Comparison of ENCODE assay signal across 9 mouse cellular contexts in genomic region chr6:136672467-136672866, GRCm38 (mm10). TPM values are rescaled to one million over a fixed set of nuclear protein-coding genes. Genes with fewer than 3 reads are reported as not detected.
DNase-seq lines count a peak whose midpoint lies in the region; TF ChIP-seq lines count a peak whose summit lies in the region.
"Had no signal": no experiment of that assay in that cellular context is flagged by ENCODE, and none has a peak within 500 bp of the region (broad histone marks: within the 10 kb centered on the region; RNA-seq: fewer than 3 reads in every experiment).

No protein-coding gene starts in this region.

- no peaks in the 10 kb centered on the region for H3K27me3 ChIP-seq in kidney, adult 2 months (replicated peaks; ENCODE audit: control insufficient read depth, insufficient read depth, low read length)
- H3K27me3 ChIP-seq: hindbrain, embryonic 15.5 days had no signal

- H3K4me1 ChIP-seq in kidney, adult 2 months (ENCODE audit: control insufficient read depth, insufficient read depth, low read length): no peaks in the 10 kb centered on the region
- peaks cover 3% of the 10 kb centered on the region; the same call in 1 of the 2 replicates for H3K4me1 ChIP-seq in bone marrow, adult 2 months (ENCODE audit: control insufficient read depth, insufficient read depth, low read length)
- H3K4me1 ChIP-seq: hindbrain, embryonic 15.5 days had no signal

- 48% methylated on average over 7 of the region's 7 CpGs for WGBS in kidney, adult 2 months
- 34% methylated on average over 7 of the region's 7 CpGs for WGBS in bone marrow, adult 2 months

- H3K36me3 ChIP-seq in kidney, adult 2 months (ENCODE audit: control insufficient read depth, insufficient read depth, low read length): no peaks in the 10 kb centered on the region
- H3K36me3 ChIP-seq: hindbrain, embryonic 15.5 days had no signal

- peak; percentile 28 for DNase-seq in kidney, adult 2 months
- DNase-seq in kidney, adult 9 months: no peak
- DNase-seq in heart, adult 8-10 months (ENCODE audit: low spot score): peak; percentile 78
- DNase-seq in layer of hippocampus, adult 9-10 months (ENCODE audit: low spot score): peak; percentile 37
- DNase-seq in right cerebral cortex, adult 18-20 months: peak; percentile 83
- DNase-seq in testis, postnatal 14 days (ENCODE audit: low spot score): no peak
- no peak for DNase-seq in thymus, postnatal 10 days (ENCODE audit: low spot score in 2 of 2)

- no peak overlapping the region for H3K27ac ChIP-seq in kidney, adult 2 months (ENCODE audit: insufficient read depth, low read depth, low read length)
- peak overlapping the region; percentile 32 for H3K27ac ChIP-seq in bone marrow, adult 2 months (ENCODE audit: control insufficient read depth, insufficient read depth, low read depth, low read length, poor library complexity)
- H3K27ac ChIP-seq: hindbrain, embryonic 15.5 days had no signal

- no peak for TF ChIP-seq CTCF in kidney, adult 2 months (conservative IDR thresholded peaks at IDR 0.05; ENCODE audit: insufficient read depth, insufficient read length, low read depth, low read length)
- no peak for TF ChIP-seq CTCF in bone marrow, adult 2 months (IDR thresholded peaks at IDR 0.05; ENCODE audit: control insufficient read depth, insufficient read depth, low read length)

- H3K4me3 ChIP-seq in kidney, adult 2 months (ENCODE audit: insufficient read depth, low read depth, low read length): no peak overlapping the region
- H3K4me3 ChIP-seq in bone marrow, adult 2 months (replicated peaks; ENCODE audit: control insufficient read depth, low read depth, low read length): no peak overlapping the region
- H3K4me3 ChIP-seq: hindbrain, embryonic 15.5 days had no signal

- no peak for TF ChIP-seq POLR2A in kidney, adult 2 months (IDR thresholded peaks at IDR 0.05; ENCODE audit: low read depth, low read length)
- TF ChIP-seq POLR2A in bone marrow, adult 2 months (IDR thresholded peaks at IDR 0.05; ENCODE audit: borderline replicate concordance, control insufficient read depth, low read depth, low read length): no peak

RNA-seq across cellular contexts. Expression of gene Plbd1, which starts 10.7 kb away (rescaled TPM):
- polyA plus RNA-seq in kidney, adult 2 months (2012; rRNA removed): 16.7 and 22.8 TPM in 2 replicates
- polyA plus RNA-seq in bone marrow, adult 2 months (2011; ENCODE audit: insufficient read depth, insufficient read length, low replicate concordance, missing spikeins): 21.1 and 70.1 TPM in 2 replicates
- total RNA-seq in heart, adult 8-10 months (2022): 10 to 100 TPM; 48.8 to 54.9 (median 52.8) TPM

Comparison
In these comparisons a context has a peak if more than half of its experiments do, and no peak if none do; other contexts are left out.
1. DNase-seq: peak in kidney, adult 2 months (single experiment), heart, adult 8-10 months (single experiment), layer of hippocampus, adult 9-10 months (single experiment) and right cerebral cortex, adult 18-20 months (single experiment); none in kidney, adult 9 months (single experiment), testis, postnatal 14 days (single experiment) and thymus, postnatal 10 days (0 of 2).